In genomic region chr5:101051591-101051990, GRCm38 (mm10) we compare ENCODE assay signal across 23 mouse cellular contexts.
"Had no signal": no experiment of that assay in that cellular context is flagged by ENCODE, and none has a peak within 500 bp of the region (broad histone marks: within the 10 kb centered on the region; RNA-seq: fewer than 3 reads in every experiment).

No protein-coding gene starts in this region.

- H3K4me2 ChIP-seq: limb, embryonic 12.5 days; limb, embryonic 15.5 days; liver, embryonic 11.5 days; lung, embryonic 15.5 days; midbrain, embryonic 15.5 days; stomach, embryonic 15.5 days had no signal

- H3K27me3 ChIP-seq: limb, embryonic 12.5 days; limb, embryonic 15.5 days; lung, embryonic 15.5 days; megakaryocyte, embryonic 14.5 days; midbrain, embryonic 15.5 days; stomach, embryonic 15.5 days had no signal

- H3K4me3 ChIP-seq: layer of hippocampus, adult 2 months; limb, embryonic 12.5 days; limb, embryonic 15.5 days; lung, embryonic 15.5 days; megakaryocyte, embryonic 14.5 days; midbrain, embryonic 10.5 days; midbrain, embryonic 15.5 days; stomach, embryonic 15.5 days had no signal

- H3K27ac ChIP-seq: kidney, postnatal 0 days; layer of hippocampus, adult 2 months; limb, embryonic 12.5 days; limb, embryonic 15.5 days; liver, embryonic 14.5 days; lung, embryonic 15.5 days; midbrain, embryonic 10.5 days; midbrain, embryonic 15.5 days; stomach, embryonic 15.5 days had no signal

- ATAC-seq: intestine, postnatal 0 days; liver, postnatal 0 days; midbrain, embryonic 15.5 days had no signal

- DNase-seq: kidney, adult 2 months; kidney, postnatal 25 days; layer of hippocampus, adult 9-11 months; left cerebral cortex, postnatal 4 days; liver, postnatal 0 days; lung, postnatal 10 days; lung, postnatal 36 days; right cerebral cortex, postnatal 14 days; spleen, adult 18-20 months; thymus, adult 18-20 months; thymus, postnatal 36 days had no signal

- H3K36me3 ChIP-seq: limb, embryonic 12.5 days; limb, embryonic 15.5 days; lung, embryonic 15.5 days; midbrain, embryonic 10.5 days; midbrain, embryonic 15.5 days; stomach, embryonic 15.5 days had no signal

- H3K9me3 ChIP-seq: limb, embryonic 12.5 days; limb, embryonic 15.5 days; lung, embryonic 15.5 days; midbrain, embryonic 10.5 days; midbrain, embryonic 15.5 days; stomach, embryonic 15.5 days had no signal

- H3K4me1 ChIP-seq: limb, embryonic 12.5 days; limb, embryonic 15.5 days; lung, embryonic 15.5 days; megakaryocyte, embryonic 14.5 days; midbrain, embryonic 10.5 days; midbrain, embryonic 15.5 days; stomach, embryonic 15.5 days had no signal

- H3K9ac ChIP-seq: limb, embryonic 12.5 days; limb, embryonic 15.5 days; liver, embryonic 14.5 days; liver, postnatal 0 days; lung, embryonic 15.5 days; midbrain, embryonic 15.5 days; stomach, embryonic 15.5 days had no signal
